Mouse (Mus musculus) embryonic fibroblast, embryonic 13.5 days (primary cell): ENCODE measurements around the gene Birc3.

ENCODE experiments used
- CTCF ChIP-seq: IDR thresholded peaks from 2 replicates; pipeline ENCODE4 v1.5.1; 2011; ENCODE audit warnings: mild to moderate bottlenecking, control low read depth, low read length, moderate library complexity, borderline replicate concordance; ENCODE audit not compliant: insufficient read depth
- POLR2A ChIP-seq: IDR thresholded peaks from 2 replicates; pipeline ENCODE4 v1.6.1; 2011; ENCODE audit warnings: low read depth, mild to moderate bottlenecking, control low read depth, low read length, moderate library complexity

DNA sequence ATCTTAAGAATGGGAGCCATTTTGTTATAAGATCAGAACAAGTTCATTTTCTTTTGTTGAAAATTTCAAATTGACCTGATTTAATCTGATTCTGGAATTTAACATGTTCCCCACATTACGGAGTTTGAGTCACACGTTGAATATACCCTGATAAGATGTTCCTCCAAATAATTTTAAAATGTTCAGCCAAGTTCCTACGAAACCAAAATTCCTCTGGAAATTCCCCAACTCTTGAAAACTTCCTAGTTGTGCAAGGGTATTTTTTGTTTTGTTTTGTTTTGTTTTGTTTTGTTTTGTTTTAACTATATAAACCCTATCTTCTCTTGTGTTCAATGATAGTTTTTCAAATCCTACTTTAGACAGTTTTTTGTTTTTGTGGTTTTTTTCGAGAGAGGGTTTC, 44.3 kb downstream of the Birc3 start:
- TF ChIP-seq POLR2A (no peak), CTCF (no peak)
